Mouse (Mus musculus) fat pad, adult 2 months (tissue): ENCODE measurements around the gene Sema4a.

ENCODE experiments used
- DNase-seq: peaks from one replicate; pipeline ENCODE4 v3.0.0-alpha.2; 2011; ENCODE audit warnings: low read depth, low spot score; ENCODE audit errors: extremely low read depth

The Sema4a gene

GRCm38 (mm10) chr3:88398666-88399065 is 62.3 kb downstream of the Sema4a start:
- no peak for DNase-seq

- DNase-seq, result no peak
These were observed 65.2 kb downstream of the Sema4a start for GRCm38 (mm10) chr3:88395742-88396141.

- DNase-seq, result no peak
These were observed 65.7 kb downstream of the Sema4a start for GRCm38 (mm10) chr3:88395288-88395687.

- DNase-seq, result no peak
These were observed 67.1 kb downstream of the Sema4a start for GRCm38 (mm10) chr3:88393776-88394375.
